Mouse (Mus musculus): ENCODE data around the gene Wdr4.

Gene Wdr4

GRCm38 (mm10) chr17:31448519-31448918 is 71.3 kb downstream of the Wdr4 start:
- in situ Hi-C loops (cut with MseI, MboI): no loop called here

GRCm38 (mm10) chr17:31447766-31448165 is 72.0 kb downstream of the Wdr4 start:
- in situ Hi-C loops (cut with MseI, MboI): no loop called here

GRCm38 (mm10) chr17:31445061-31445731 is 74.6 kb downstream of the Wdr4 start:
- in situ Hi-C loops (cut with MseI, MboI): no loop called here
